Mouse (Mus musculus): ENCODE measurements around the gene Ecm2. TPM values are rescaled to one million over a fixed set of nuclear protein-coding genes. Genes with fewer than 3 reads are reported as not detected.

The Ecm2 gene
- polyA plus RNA-seq, 1 experiment = 0.04 TPM

DNA sequence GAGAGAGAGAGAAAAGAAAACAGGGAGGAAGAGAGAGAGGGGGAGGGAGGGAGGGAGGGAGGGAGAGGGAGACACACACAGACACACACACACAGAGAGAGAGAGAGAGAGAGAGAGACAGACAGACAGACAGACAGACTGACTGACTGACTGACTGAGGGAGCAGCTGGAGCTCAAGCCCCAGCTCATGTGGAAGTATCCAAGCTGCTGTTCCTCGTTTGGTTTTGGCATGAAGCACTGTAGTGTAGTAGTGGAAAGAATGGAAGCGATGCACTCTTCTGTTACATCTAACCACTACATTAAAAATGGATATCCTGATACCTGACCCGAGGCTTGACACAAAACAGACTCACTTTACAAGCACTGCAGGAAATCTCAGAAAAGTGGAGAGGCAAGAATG, 41.0 kb downstream of the Ecm2 start:
- Histone ChIP-seq H3K36me3 (ENCODE audit: control insufficient read depth, insufficient read depth) (no peaks in the 10 kb centered on the region), H3K79me3 (ENCODE audit: low read depth) (no peaks in the 10 kb centered on the region), H3ac (ENCODE audit: control insufficient read depth, insufficient read length, low read depth) (no peak overlapping the region), H3K27me3 (ENCODE audit: control insufficient read depth, insufficient read depth, insufficient read length) (no peaks in the 10 kb centered on the region), H3K79me2 (ENCODE audit: control insufficient read depth, insufficient read depth) (no peaks in the 10 kb centered on the region), H3K4me3 (ENCODE audit: insufficient read depth, poor library complexity, severe bottlenecking) (no peak overlapping the region)
- no peak for TF ChIP-seq MAX (IDR thresholded peaks at IDR 0.05)
- no peak for TF ChIP-seq MYOG (IDR thresholded peaks at IDR 0.05; ENCODE audit: control insufficient read depth, extremely low read depth, insufficient read length)
- TF ChIP-seq CTCF (IDR thresholded peaks at IDR 0.05; ENCODE audit: control insufficient read depth, insufficient read depth, insufficient read length) = no peak
- TF ChIP-seq FOSL1 (IDR thresholded peaks at IDR 0.05; ENCODE audit: insufficient read depth, low read length, poor library complexity, severe bottlenecking) = no peak
- no peak for TF ChIP-seq CEBPB (IDR thresholded peaks at IDR 0.05; ENCODE audit: low read depth)
- no peak for TF ChIP-seq MYOD1 (IDR thresholded peaks at IDR 0.05; ENCODE audit: control insufficient read depth, insufficient read length, low read depth)
- TF ChIP-seq USF1 (IDR thresholded peaks at IDR 0.05; ENCODE audit: low read depth) = no peak

DNA sequence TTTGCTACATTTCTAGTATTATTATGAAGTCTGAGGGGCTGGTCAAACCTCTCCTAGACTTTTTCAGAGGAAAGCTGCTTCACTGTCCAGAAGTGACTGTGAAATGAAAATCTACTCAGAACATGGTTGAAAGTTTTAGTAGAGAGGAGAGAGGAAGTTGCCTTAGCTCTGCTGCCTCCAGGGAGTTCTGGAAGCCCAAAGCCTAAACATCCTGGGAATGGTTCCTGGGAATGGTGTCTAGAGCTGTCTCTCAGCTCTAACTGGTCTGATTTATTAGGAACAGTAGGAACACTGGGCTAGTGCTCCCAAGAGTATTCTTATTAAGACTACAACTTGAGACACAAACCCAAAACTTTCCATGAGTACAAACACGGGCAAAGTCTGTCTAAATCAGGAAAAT, 41.9 kb downstream of the Ecm2 start:
- no peak for TF ChIP-seq CEBPB (IDR thresholded peaks at IDR 0.05; ENCODE audit: low read depth)
- no peaks in the 10 kb centered on the region for H3K27me3 ChIP-seq (ENCODE audit: control insufficient read depth, insufficient read depth, insufficient read length)
- H3ac ChIP-seq (ENCODE audit: control insufficient read depth, insufficient read length, low read depth) = no peak overlapping the region
- H3K4me3 ChIP-seq (ENCODE audit: insufficient read depth, poor library complexity, severe bottlenecking) = no peak overlapping the region
- no peaks in the 10 kb centered on the region for H3K79me2 ChIP-seq (ENCODE audit: control insufficient read depth, insufficient read depth)
- no peaks in the 10 kb centered on the region for H3K36me3 ChIP-seq (ENCODE audit: control insufficient read depth, insufficient read depth)
- H3K79me3 ChIP-seq (ENCODE audit: low read depth) = no peaks in the 10 kb centered on the region

DNA sequence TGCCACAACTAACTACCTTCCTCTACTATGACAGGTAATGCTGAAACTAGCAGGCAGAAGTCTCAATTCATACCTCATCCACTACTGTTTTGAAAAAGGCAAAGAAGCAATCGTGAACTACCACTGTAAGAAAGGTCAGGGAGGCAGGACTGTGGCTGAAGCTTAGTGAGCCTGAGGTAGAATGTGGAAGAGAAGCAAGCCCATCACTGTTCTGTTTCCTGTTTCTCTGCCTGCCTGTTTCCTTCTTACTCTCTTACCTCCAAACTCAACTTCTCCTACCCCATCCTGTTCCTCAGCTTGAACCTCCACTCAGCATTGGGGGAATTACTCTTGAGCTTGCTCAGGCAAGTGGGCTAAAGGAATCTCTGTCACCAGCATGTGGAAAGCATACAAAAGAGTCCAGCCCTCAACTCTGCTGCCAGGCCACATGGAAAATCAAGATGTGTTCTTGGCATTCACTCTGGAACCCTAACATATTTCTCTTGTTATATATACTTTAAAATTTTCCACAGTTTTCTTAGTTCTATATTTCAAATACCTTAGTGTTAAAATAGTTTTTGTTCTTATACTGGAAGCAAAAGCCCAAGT, 43.0 kb downstream of the Ecm2 start:
- H3K27me3 ChIP-seq (ENCODE audit: control insufficient read depth, insufficient read depth, insufficient read length) = no peaks in the 10 kb centered on the region
- no peak overlapping the region for H3ac ChIP-seq (ENCODE audit: control insufficient read depth, insufficient read length, low read depth)
- H3K79me2 ChIP-seq (ENCODE audit: control insufficient read depth, insufficient read depth) = no peaks in the 10 kb centered on the region
- no peaks in the 10 kb centered on the region for H3K79me3 ChIP-seq (ENCODE audit: low read depth)
- no peak overlapping the region for H3K4me3 ChIP-seq (ENCODE audit: insufficient read depth, poor library complexity, severe bottlenecking)
- H3K36me3 ChIP-seq (ENCODE audit: control insufficient read depth, insufficient read depth) = no peaks in the 10 kb centered on the region
- TF ChIP-seq USF1 (IDR thresholded peaks at IDR 0.05; ENCODE audit: low read depth) (no peak), MYOD1 (IDR thresholded peaks at IDR 0.05; ENCODE audit: control insufficient read depth, insufficient read length, low read depth) (no peak), MAX (IDR thresholded peaks at IDR 0.05) (no peak), MYOG (IDR thresholded peaks at IDR 0.05; ENCODE audit: control insufficient read depth, extremely low read depth, insufficient read length) (no peak), FOSL1 (IDR thresholded peaks at IDR 0.05; ENCODE audit: insufficient read depth, low read length, poor library complexity, severe bottlenecking) (no peak), CTCF (IDR thresholded peaks at IDR 0.05; ENCODE audit: control insufficient read depth, insufficient read depth, insufficient read length) (no peak), CEBPB (IDR thresholded peaks at IDR 0.05; ENCODE audit: low read depth) (no peak)

DNA sequence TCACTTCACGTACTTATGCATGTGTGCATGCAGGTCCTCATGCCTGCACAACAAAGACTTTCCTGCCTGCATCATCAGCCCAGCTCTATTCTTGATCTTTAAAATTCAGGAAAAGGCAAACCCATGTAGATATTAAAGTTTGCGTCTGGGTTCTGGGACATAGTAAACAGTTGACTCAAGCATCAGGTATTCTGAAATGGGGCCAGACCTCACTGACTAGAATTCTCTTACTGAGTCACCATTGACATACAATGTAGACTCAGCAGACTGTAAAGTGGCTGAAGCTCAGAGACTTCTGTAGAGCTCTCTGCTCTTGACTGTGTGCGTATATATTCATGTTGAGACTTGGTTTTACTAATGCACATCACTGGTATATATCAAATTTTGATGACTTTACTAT, 45.0 kb downstream of the Ecm2 start:
- H3K36me3 ChIP-seq (ENCODE audit: control insufficient read depth, insufficient read depth) = no peaks in the 10 kb centered on the region
- H3K27me3 ChIP-seq (ENCODE audit: control insufficient read depth, insufficient read depth, insufficient read length) = no peaks in the 10 kb centered on the region
- no peaks in the 10 kb centered on the region for H3K79me2 ChIP-seq (ENCODE audit: control insufficient read depth, insufficient read depth)
- TF ChIP-seq FOSL1 (IDR thresholded peaks at IDR 0.05; ENCODE audit: insufficient read depth, low read length, poor library complexity, severe bottlenecking) = peak; percentile 39
- TF ChIP-seq CTCF (IDR thresholded peaks at IDR 0.05; ENCODE audit: control insufficient read depth, insufficient read depth, insufficient read length) = no peak
- H3K4me3 ChIP-seq (ENCODE audit: insufficient read depth, poor library complexity, severe bottlenecking) = no peak overlapping the region
- no peak overlapping the region for H3ac ChIP-seq (ENCODE audit: control insufficient read depth, insufficient read length, low read depth)
- H3K79me3 ChIP-seq (ENCODE audit: low read depth) = no peaks in the 10 kb centered on the region

DNA sequence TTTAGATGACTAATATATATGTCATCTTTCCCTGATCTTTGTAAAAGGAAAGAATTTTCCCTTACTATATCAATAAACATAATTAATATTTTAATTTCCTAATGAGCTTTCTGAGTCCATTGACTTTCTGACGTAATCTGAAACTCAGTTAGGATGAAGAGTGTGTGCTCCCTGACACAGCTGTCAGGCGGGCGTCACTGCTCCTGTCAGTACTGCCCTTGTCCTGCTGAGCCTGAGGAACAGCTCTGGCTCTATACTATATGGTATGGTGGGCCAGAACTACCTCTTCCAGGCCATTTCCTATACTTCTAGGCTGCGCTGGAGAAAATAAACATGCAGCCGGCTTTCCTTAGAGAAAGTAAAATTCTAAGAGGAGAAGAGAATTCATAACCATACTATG, 49.9 kb downstream of the Ecm2 start:
- Histone ChIP-seq H3ac (ENCODE audit: control insufficient read depth, insufficient read length, low read depth) (no peak overlapping the region), H3K36me3 (ENCODE audit: control insufficient read depth, insufficient read depth) (no peaks in the 10 kb centered on the region), H3K79me2 (ENCODE audit: control insufficient read depth, insufficient read depth) (no peaks in the 10 kb centered on the region), H3K79me3 (ENCODE audit: low read depth) (no peaks in the 10 kb centered on the region), H3K27me3 (ENCODE audit: control insufficient read depth, insufficient read depth, insufficient read length) (no peaks in the 10 kb centered on the region), H3K4me3 (ENCODE audit: insufficient read depth, poor library complexity, severe bottlenecking) (no peak overlapping the region)
- TF ChIP-seq FOSL1 (IDR thresholded peaks at IDR 0.05; ENCODE audit: insufficient read depth, low read length, poor library complexity, severe bottlenecking) (no peak), CEBPB (IDR thresholded peaks at IDR 0.05; ENCODE audit: low read depth) (no peak), MYOD1 (IDR thresholded peaks at IDR 0.05; ENCODE audit: control insufficient read depth, insufficient read length, low read depth) (peak; percentile 93), MAX (IDR thresholded peaks at IDR 0.05) (no peak), USF1 (IDR thresholded peaks at IDR 0.05; ENCODE audit: low read depth) (no peak), CTCF (IDR thresholded peaks at IDR 0.05; ENCODE audit: control insufficient read depth, insufficient read depth, insufficient read length) (no peak)

DNA sequence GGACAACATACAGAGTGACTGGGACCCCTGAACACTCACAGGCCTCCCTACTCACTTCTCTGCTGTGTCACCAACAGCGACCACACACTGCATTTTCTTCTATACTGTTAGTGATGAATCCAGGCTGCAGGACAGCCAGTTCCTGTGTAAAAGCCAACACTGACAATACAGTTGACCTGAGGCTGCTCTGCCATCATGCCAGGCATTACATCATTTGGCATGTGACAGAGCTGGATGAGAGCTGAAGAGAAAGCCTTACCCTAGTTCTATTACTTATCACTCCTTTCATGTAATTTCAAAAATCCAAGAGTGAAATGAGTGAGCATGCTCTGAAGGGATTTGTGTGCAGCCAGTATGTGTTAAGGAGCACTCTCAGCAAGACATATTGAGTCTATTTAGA, 51.6 kb downstream of the Ecm2 start:
- H3K79me2 ChIP-seq (ENCODE audit: control insufficient read depth, insufficient read depth) = no peaks in the 10 kb centered on the region
- H3K36me3 ChIP-seq (ENCODE audit: control insufficient read depth, insufficient read depth) = no peaks in the 10 kb centered on the region
- TF ChIP-seq MAX (IDR thresholded peaks at IDR 0.05) (no peak), USF1 (IDR thresholded peaks at IDR 0.05; ENCODE audit: low read depth) (peak; percentile 29)
- no peak overlapping the region for H3ac ChIP-seq (ENCODE audit: control insufficient read depth, insufficient read length, low read depth)
- no peak overlapping the region for H3K4me3 ChIP-seq (ENCODE audit: insufficient read depth, poor library complexity, severe bottlenecking)
- H3K27me3 ChIP-seq (ENCODE audit: control insufficient read depth, insufficient read depth, insufficient read length) = no peaks in the 10 kb centered on the region
- no peaks in the 10 kb centered on the region for H3K79me3 ChIP-seq (ENCODE audit: low read depth)
